Mouse (Mus musculus): ENCODE measurements around the gene Prom2.

GRCm38 (mm10) chr2:127507967-127508660 lies 33.2 kb downstream of the Prom2 start:
- TF ChIP-seq POLR2A (IDR thresholded peaks at IDR 0.05; ENCODE audit: insufficient read length, low read depth) (no peak), USF1 (IDR thresholded peaks at IDR 0.05; ENCODE audit: low read depth) (no peak), SRF (IDR thresholded peaks at IDR 0.05; ENCODE audit: control insufficient read depth, insufficient read length, low read depth) (no peak)

Data from myocyte (in vitro differentiated cells).